Mouse (Mus musculus) forebrain, embryonic 16.5 days (tissue): ENCODE measurements around the gene Ablim1. TPM values are rescaled to one million over a fixed set of nuclear protein-coding genes. Genes with fewer than 3 reads are reported as not detected.
"Not testable (repeated sequence)": the region's sequence is repeated elsewhere in the genome, so short reads cannot be mapped to it uniquely, and the experiment has no call there.

Experiments
- ATAC-seq: fragments of 200-750 bp; cut with Nextera tagmentation; 2 replicates; pipeline ENCODE4 v1.8.0; 2017; ENCODE audit warnings: mild to moderate bottlenecking, moderate library complexity
- H3K27ac ChIP-seq: fragments of 300-500 bp; sonication (generic); 2 replicates; pipeline ENCODE4 v1.5.1; 2014; ENCODE audit warnings: low read length, control low read depth
- H3K27me3 ChIP-seq: fragments of 300-500 bp; sonication (generic); replicated peaks from 2 replicates; pipeline ENCODE4 v1.6.1; 2014; ENCODE audit warnings: low read length; ENCODE audit not compliant: control insufficient read depth, insufficient read depth
- H3K36me3 ChIP-seq: fragments of 300-500 bp; sonication (generic); 2 replicates; pipeline ENCODE4 v1.6.1; 2014; ENCODE audit not compliant: control insufficient read depth, insufficient read depth
- H3K4me1 ChIP-seq: fragments of 300-500 bp; sonication (generic); replicated peaks from 2 replicates; pipeline ENCODE4 v1.6.1; 2014; ENCODE audit warnings: low read length; ENCODE audit not compliant: control insufficient read depth, insufficient read depth
- H3K4me2 ChIP-seq: fragments of 300-500 bp; sonication (generic); 2 replicates; pipeline ENCODE4 v1.6.1; 2014; ENCODE audit warnings: mild to moderate bottlenecking, low read length, control low read depth
- H3K4me3 ChIP-seq: fragments of 300-500 bp; sonication (generic); replicated peaks from 2 replicates; pipeline ENCODE4 v1.5.1; 2014; ENCODE audit warnings: mild to moderate bottlenecking, low read length, control low read depth
- H3K9ac ChIP-seq: fragments of 300-500 bp; sonication (generic); replicated peaks from 2 replicates; pipeline ENCODE4 v1.6.1; 2014; ENCODE audit warnings: low read depth, low read length, control low read depth
- H3K9me3 ChIP-seq: fragments of 300-500 bp; sonication (generic); 2 replicates; pipeline ENCODE4 v1.6.1; 2016; ENCODE audit warnings: low read length; ENCODE audit not compliant: control insufficient read depth
- WGBS: fragments of 180-500 bp; shearing (Covaris S2); extraction: QIAGEN DNeasy Blood & Tissue Kit; methylation state at CpG from one replicate; pipeline ENCODE4 v1.1.7; 2014; 5-methylcytosine and 5-hydroxymethylcytosine counted together
- polyA plus RNA-seq: library from polyadenylated mRNA; unstranded; fragments of >200 nt; fragmentation: Nextera tagmentation; extraction: Ambion mirVana; gene quantifications from 2 replicates; pipeline ENCODE4 v1.2.1, GENCODE M21; 2015

Ablim1 gene
- polyA plus RNA-seq, 1 experiment from 2014 or later: 47.1 TPM

DNA sequence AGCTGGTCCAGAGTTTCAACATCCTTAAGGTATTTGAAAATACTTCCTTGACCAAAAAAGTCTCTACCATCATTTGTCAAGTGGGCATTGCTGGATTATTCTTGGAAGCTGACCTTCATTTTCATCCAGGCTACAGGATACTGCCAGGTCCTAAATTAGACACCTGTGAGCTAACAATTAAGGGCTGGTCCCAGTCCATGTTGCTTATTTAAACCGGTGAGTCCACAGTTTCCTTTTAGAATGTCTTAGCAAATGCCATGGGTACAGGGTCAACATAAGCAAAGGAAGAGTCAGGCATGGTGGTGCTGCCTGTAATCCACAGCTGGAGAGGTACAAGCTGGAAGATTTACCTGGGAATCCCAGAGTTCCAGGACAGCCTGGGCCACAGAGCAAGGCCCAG, 173.8 kb downstream of the Ablim1 start:
- H3K9ac ChIP-seq: no peak overlapping the region
- no peaks in the 10 kb centered on the region for H3K27me3 ChIP-seq
- no peak overlapping the region for H3K4me2 ChIP-seq
- no peaks in the 10 kb centered on the region for H3K36me3 ChIP-seq
- H3K4me3 ChIP-seq: no peak overlapping the region
- H3K9me3 ChIP-seq: no peaks in the 10 kb centered on the region
- no peak overlapping the region for H3K27ac ChIP-seq
- WGBS: 82% methylated on average over 1 of the region's 1 CpGs
- 0 out of 2 replicates have a peak, but pooled peaks cover 2% of the 10 kb centered on the region for H3K4me1 ChIP-seq
- ATAC-seq: no peak

DNA sequence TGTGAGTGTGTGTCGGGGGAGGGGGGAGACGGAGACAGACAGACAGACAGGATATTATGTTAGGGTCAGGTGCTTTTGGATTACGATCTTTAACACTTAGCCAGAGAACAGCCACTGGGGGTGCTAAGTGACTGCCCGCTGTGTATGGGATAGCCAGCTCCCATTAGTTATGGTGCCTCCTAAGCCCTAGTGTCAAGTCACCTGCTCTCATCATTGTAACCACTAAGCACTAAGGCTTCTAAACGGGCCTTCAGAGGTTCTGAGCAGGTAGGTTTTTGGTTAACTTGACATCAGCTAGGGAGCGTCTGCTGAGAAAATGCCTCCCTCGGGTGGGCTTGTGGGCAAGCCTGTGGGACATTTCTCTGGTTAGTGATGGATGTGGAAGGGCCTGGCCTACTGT, 174.6 kb downstream of the Ablim1 start:
- Histone ChIP-seq H3K36me3 (no peaks in the 10 kb centered on the region), H3K4me1 (peaks cover 2% of the 10 kb centered on the region; the same call in 1 of the 2 replicates), H3K27ac (no peak overlapping the region), H3K4me3 (no peak overlapping the region), H3K9ac (no peak overlapping the region), H3K9me3 (no peaks in the 10 kb centered on the region), H3K27me3 (no peaks in the 10 kb centered on the region), H3K4me2 (no peak overlapping the region)
- WGBS: 77% methylated on average over 7 of the region's 7 CpGs
- ATAC-seq: no peak

DNA sequence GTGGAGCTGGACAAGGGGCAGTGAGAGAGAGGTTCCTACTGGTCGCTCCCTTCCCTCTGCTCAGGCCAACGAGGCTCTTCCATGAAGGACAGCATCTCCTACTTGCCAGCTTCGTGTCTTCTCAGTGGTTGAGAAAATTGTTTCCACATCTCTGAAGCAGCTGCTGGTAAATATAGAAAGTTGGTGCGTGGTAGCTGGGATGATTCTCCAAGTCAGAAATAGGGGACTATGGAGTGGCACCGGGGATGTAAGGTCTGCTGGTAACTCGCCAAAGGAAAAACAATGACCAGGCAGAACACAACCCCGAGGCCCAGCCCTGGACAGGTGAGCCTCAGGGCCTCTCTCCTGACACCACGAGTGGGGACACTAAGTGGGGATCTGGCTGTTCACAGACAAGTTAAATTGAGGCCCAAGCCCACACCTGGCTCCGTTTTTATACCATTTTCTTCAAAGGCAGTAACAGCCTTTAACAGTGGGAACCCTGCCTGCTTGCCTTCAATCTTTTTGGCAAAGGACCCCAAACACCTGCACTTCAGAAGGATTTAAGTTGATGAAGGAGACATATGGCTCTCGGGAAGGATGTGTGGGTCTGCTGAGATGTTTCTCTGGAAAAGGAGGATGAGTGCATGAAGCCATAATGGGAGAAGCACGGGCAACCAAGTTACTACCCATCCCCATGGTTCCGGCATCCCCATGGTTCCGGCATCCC, 175.7 kb downstream of the Ablim1 start:
- Histone ChIP-seq H3K27me3 (no peaks in the 10 kb centered on the region), H3K4me3 (no peak overlapping the region), H3K9ac (no peak overlapping the region), H3K27ac (no peak overlapping the region), H3K36me3 (no peaks in the 10 kb centered on the region), H3K4me1 (peaks cover 13% of the 10 kb centered on the region), H3K9me3 (no peaks in the 10 kb centered on the region), H3K4me2 (no peak overlapping the region)
- 73% methylated on average over 13 of the region's 13 CpGs for WGBS
- no peak for ATAC-seq

GRCm38 (mm10) chr19:57138469-57138868, 176.2 kb downstream of the Ablim1 start:
- no peak for ATAC-seq
- Histone ChIP-seq H3K4me2 (no peak overlapping the region), H3K9me3 (no peaks in the 10 kb centered on the region), H3K36me3 (no peaks in the 10 kb centered on the region), H3K4me3 (no peak overlapping the region), H3K27me3 (no peaks in the 10 kb centered on the region), H3K9ac (no peak overlapping the region), H3K27ac (no peak overlapping the region), H3K4me1 (peaks cover 16% of the 10 kb centered on the region)
- WGBS: 66% methylated on average over 6 of the region's 6 CpGs

DNA sequence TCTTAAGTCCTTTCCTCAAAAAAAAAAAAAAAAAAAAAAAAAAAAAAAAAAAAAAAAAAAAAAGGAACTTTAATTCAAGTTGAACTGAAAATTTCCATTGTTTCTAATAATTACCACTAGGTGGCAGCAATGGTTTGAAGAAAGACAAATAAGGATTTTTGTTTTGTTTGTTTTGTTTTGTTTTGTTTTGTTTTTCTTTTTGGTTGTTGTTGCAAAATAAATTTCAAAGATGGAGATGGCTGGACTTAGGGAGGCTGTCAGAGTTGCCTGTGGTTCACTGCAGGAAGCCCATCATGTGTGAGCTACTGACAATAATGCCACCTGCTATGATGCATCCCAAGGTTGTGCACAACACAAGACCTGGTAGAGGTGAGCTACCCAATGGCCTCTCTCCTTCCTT, 176.7 kb downstream of the Ablim1 start:
- Histone ChIP-seq H3K9ac (no peak overlapping the region), H3K4me3 (no peak overlapping the region), H3K9me3 (no peaks in the 10 kb centered on the region), H3K4me1 (peaks cover 16% of the 10 kb centered on the region), H3K27me3 (no peaks in the 10 kb centered on the region), H3K27ac (no peak overlapping the region), H3K36me3 (no peaks in the 10 kb centered on the region), H3K4me2 (no peak overlapping the region)
- no peak for ATAC-seq

DNA sequence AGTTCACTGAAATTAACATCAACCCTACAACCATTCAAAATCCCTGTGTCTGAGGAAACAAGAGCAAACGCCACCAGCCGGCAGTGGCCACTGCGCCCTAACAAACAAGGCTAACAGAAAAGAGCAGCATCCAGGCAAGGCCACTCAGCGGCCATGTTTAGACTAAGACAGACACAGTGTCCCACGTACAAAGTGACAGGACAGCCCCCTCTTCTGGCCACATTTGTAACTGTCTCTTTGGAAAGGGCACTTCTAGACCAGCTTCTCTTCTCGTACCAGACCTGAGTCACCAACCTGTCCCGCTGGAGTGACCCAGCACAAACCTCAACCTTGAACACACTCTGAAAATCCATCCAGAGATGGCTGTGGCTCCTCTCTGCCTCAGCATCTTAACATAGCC, 178.5 kb downstream of the Ablim1 start:
- H3K36me3 ChIP-seq: no peaks in the 10 kb centered on the region
- H3K4me1 ChIP-seq: peaks cover 16% of the 10 kb centered on the region
- no peak overlapping the region for H3K9ac ChIP-seq
- no peak overlapping the region for H3K4me2 ChIP-seq
- no peak overlapping the region for H3K4me3 ChIP-seq
- H3K27me3 ChIP-seq: no peaks in the 10 kb centered on the region
- 29% methylated on average over 7 of the region's 7 CpGs for WGBS
- ATAC-seq: peak; percentile 18; the same call in 1 of the 2 replicates
- no peak overlapping the region for H3K27ac ChIP-seq
- no peaks in the 10 kb centered on the region for H3K9me3 ChIP-seq

DNA sequence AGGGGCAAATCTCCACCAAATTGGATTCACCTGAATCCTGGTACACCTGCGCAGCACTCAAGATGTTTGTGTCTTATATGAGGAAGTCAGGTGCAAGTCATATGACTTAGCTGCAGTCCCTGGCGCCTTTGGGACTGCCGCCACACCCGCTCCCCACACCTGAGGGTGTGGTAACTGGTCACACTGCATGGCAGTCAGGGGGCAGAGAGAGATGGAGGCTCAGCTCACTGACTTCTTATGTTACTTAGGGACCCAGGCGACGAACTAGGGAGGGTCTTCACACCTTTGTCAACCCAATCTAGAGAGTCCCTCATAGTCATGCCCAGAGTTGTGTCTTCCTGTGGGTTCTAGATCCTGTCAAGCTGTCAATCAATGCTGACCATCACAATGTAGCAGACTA, 179.1 kb downstream of the Ablim1 start:
- H3K36me3 ChIP-seq, H3K9me3 ChIP-seq, H3K27ac ChIP-seq, ATAC-seq, H3K9ac ChIP-seq, H3K27me3 ChIP-seq, H3K4me2 ChIP-seq, H3K4me3 ChIP-seq: not testable (repeated sequence)
- H3K4me1 ChIP-seq: peaks cover 16% of the 10 kb centered on the region
- 91% methylated on average over 6 of the region's 6 CpGs for WGBS

- H3K4me2 ChIP-seq: no peak overlapping the region
- 56% methylated on average over 20 of the region's 20 CpGs for WGBS
- H3K27ac ChIP-seq: no peak overlapping the region
- ATAC-seq: peak; percentile 30; the same call in 1 of the 2 replicates
- H3K4me1 ChIP-seq: peaks cover 16% of the 10 kb centered on the region
- no peaks in the 10 kb centered on the region for H3K9me3 ChIP-seq
- H3K9ac ChIP-seq: 0 out of 2 replicates have a peak overlapping the region, but pooled peaks have one; percentile 8
- no peak overlapping the region for H3K4me3 ChIP-seq
- no peaks in the 10 kb centered on the region for H3K36me3 ChIP-seq
- H3K27me3 ChIP-seq: no peaks in the 10 kb centered on the region
These were observed 179.9 kb downstream of the Ablim1 start for GRCm38 (mm10) chr19:57134654-57135348.

- no peak overlapping the region for H3K4me3 ChIP-seq
- peaks cover 16% of the 10 kb centered on the region for H3K4me1 ChIP-seq
- H3K27me3 ChIP-seq: no peaks in the 10 kb centered on the region
- no peak for ATAC-seq
- no peaks in the 10 kb centered on the region for H3K36me3 ChIP-seq
- no peak overlapping the region for H3K4me2 ChIP-seq
- 82% methylated on average over 6 of the region's 6 CpGs for WGBS
- no peaks in the 10 kb centered on the region for H3K9me3 ChIP-seq
- H3K27ac ChIP-seq: no peak overlapping the region
- H3K9ac ChIP-seq: no peak overlapping the region
These were observed 181.7 kb downstream of the Ablim1 start for GRCm38 (mm10) chr19:57132916-57133520.
